Mouse (Mus musculus) forebrain, embryonic 16.5 days (tissue): ENCODE measurements around the gene Ccer2. TPM values are rescaled to one million over a fixed set of nuclear protein-coding genes. Genes with fewer than 3 reads are reported as not detected.

Experiments
- ATAC-seq: fragments of 200-750 bp; cut with Nextera tagmentation; 2 replicates; pipeline ENCODE4 v1.8.0; 2017; ENCODE audit warnings: mild to moderate bottlenecking, moderate library complexity
- H3K27ac ChIP-seq: fragments of 300-500 bp; sonication (generic); 2 replicates; pipeline ENCODE4 v1.5.1; 2014; ENCODE audit warnings: low read length, control low read depth
- H3K27me3 ChIP-seq: fragments of 300-500 bp; sonication (generic); replicated peaks from 2 replicates; pipeline ENCODE4 v1.6.1; 2014; ENCODE audit warnings: low read length; ENCODE audit not compliant: control insufficient read depth, insufficient read depth
- H3K36me3 ChIP-seq: fragments of 300-500 bp; sonication (generic); 2 replicates; pipeline ENCODE4 v1.6.1; 2014; ENCODE audit not compliant: control insufficient read depth, insufficient read depth
- H3K4me1 ChIP-seq: fragments of 300-500 bp; sonication (generic); replicated peaks from 2 replicates; pipeline ENCODE4 v1.6.1; 2014; ENCODE audit warnings: low read length; ENCODE audit not compliant: control insufficient read depth, insufficient read depth
- H3K4me2 ChIP-seq: fragments of 300-500 bp; sonication (generic); 2 replicates; pipeline ENCODE4 v1.6.1; 2014; ENCODE audit warnings: mild to moderate bottlenecking, low read length, control low read depth
- H3K4me3 ChIP-seq: fragments of 300-500 bp; sonication (generic); replicated peaks from 2 replicates; pipeline ENCODE4 v1.5.1; 2014; ENCODE audit warnings: mild to moderate bottlenecking, low read length, control low read depth
- H3K9ac ChIP-seq: fragments of 300-500 bp; sonication (generic); replicated peaks from 2 replicates; pipeline ENCODE4 v1.6.1; 2014; ENCODE audit warnings: low read depth, low read length, control low read depth
- H3K9me3 ChIP-seq: fragments of 300-500 bp; sonication (generic); 2 replicates; pipeline ENCODE4 v1.6.1; 2016; ENCODE audit warnings: low read length; ENCODE audit not compliant: control insufficient read depth
- WGBS: fragments of 180-500 bp; shearing (Covaris S2); extraction: QIAGEN DNeasy Blood & Tissue Kit; methylation state at CpG from one replicate; pipeline ENCODE4 v1.1.7; 2014; 5-methylcytosine and 5-hydroxymethylcytosine counted together
- polyA plus RNA-seq: library from polyadenylated mRNA; unstranded; fragments of >200 nt; fragmentation: Nextera tagmentation; extraction: Ambion mirVana; gene quantifications from 2 replicates; pipeline ENCODE4 v1.2.1, GENCODE M21; 2015

The Ccer2 gene
- polyA plus RNA-seq, 1 experiment from 2014 or later = not detected

GRCm38 (mm10) chr7:28720753-28721537, 35.0 kb upstream of the Ccer2 start:
- H3K4me2 ChIP-seq = no peak overlapping the region
- no peak for ATAC-seq
- no peaks in the 10 kb centered on the region for H3K9me3 ChIP-seq
- H3K4me3 ChIP-seq = no peak overlapping the region
- no peak overlapping the region for H3K9ac ChIP-seq
- WGBS = 82% methylated on average over 3 of the region's 3 CpGs
- peaks cover 10% of the 10 kb centered on the region for H3K4me1 ChIP-seq
- H3K27me3 ChIP-seq = no peaks in the 10 kb centered on the region
- no peaks in the 10 kb centered on the region for H3K36me3 ChIP-seq
- no peak overlapping the region for H3K27ac ChIP-seq

GRCm38 (mm10) chr7:28722079-28722478, 33.9 kb upstream of the Ccer2 start:
- WGBS = 97% methylated on average over 7 of the region's 7 CpGs
- ATAC-seq = no peak

GRCm38 (mm10) chr7:28724613-28725012, 31.4 kb upstream of the Ccer2 start:
- H3K4me3 ChIP-seq = no peak overlapping the region
- no peak overlapping the region for H3K4me2 ChIP-seq
- no peaks in the 10 kb centered on the region for H3K36me3 ChIP-seq
- no peak for ATAC-seq
- H3K4me1 ChIP-seq = no peaks in the 10 kb centered on the region; the same call in 1 of the 2 replicates
- 100% methylated on average over 2 of the region's 2 CpGs for WGBS
- no peaks in the 10 kb centered on the region for H3K9me3 ChIP-seq
- no peak overlapping the region for H3K27ac ChIP-seq
- H3K27me3 ChIP-seq = no peaks in the 10 kb centered on the region
- no peak overlapping the region for H3K9ac ChIP-seq

More at GRCm38 (mm10) chr7:28722079-28722478, 33.9 kb upstream of the Ccer2 start:
- Histone ChIP-seq H3K9me3 (no peaks in the 10 kb centered on the region), H3K27me3 (no peaks in the 10 kb centered on the region), H3K9ac (no peak overlapping the region), H3K36me3 (no peaks in the 10 kb centered on the region), H3K4me3 (no peak overlapping the region), H3K4me2 (no peak overlapping the region), H3K4me1 (no peaks in the 10 kb centered on the region; the same call in 1 of the 2 replicates), H3K27ac (no peak overlapping the region)

DNA sequence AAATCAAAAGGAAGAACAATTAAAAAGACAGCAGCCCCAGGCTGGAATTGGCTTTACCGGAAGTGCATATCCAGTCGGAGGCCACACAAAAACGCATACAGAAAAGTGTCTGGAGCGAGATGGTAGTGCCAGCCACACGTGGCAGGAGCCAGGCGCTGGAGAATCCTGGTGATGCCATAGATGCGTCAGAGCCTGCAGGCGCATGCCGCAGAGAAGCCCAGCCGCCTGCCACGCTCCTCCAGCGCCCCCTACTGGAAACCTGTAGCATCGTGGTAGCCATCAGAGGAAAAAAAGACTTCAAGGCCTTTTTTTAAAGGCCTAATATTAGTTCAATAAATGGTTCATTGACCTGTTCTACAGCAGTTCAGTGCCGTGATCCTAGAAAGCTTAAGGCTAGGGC, 29.4 kb upstream of the Ccer2 start:
- no peak overlapping the region; the same call in 1 of the 2 replicates for H3K4me3 ChIP-seq
- H3K4me1 ChIP-seq = no peaks in the 10 kb centered on the region; the same call in 1 of the 2 replicates
- H3K27ac ChIP-seq = no peak overlapping the region
- H3K27me3 ChIP-seq = no peaks in the 10 kb centered on the region
- no peak overlapping the region for H3K9ac ChIP-seq
- peak; percentile 78 for ATAC-seq
- no peaks in the 10 kb centered on the region for H3K36me3 ChIP-seq
- peak overlapping the region; percentile 42 for H3K4me2 ChIP-seq
- peaks cover 5% of the 10 kb centered on the region for H3K9me3 ChIP-seq
- WGBS = 6% methylated on average over 14 of the region's 14 CpGs

DNA sequence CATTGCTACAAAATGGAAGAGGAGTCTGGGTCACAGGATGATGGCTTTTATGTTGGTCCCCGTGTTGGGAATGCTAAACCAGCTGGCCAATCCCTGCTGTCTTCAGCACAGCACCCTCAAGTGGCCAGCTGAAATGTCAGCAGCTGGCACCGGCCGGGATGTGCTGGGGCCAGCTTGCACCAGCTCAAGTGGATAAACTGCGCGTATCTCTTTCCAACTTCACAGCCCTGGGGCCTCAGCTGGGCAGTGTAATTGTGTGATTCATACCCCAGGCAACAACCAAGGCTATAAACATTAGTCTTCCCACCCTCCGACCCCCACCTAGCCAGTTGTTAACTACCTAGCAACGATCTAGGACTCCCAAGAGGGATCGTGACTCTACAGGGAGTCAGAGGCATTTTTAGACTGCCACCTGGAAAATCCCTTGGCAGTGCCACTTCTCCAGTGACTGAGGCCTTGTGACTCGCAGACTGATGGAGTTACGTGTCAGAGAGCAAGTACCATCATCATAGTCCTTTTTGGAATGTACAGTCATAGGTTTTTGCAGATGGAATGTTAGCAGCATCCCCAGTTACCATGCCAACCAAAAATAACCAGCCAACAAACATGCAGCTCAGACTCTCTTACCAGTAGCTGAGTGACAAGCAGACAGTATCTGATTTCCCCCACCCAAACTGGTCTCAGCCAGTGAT, 28.2 kb upstream of the Ccer2 start:
- Histone ChIP-seq H3K4me3 (no peak overlapping the region), H3K4me2 (no peak overlapping the region), H3K27ac (no peak overlapping the region), H3K27me3 (no peaks in the 10 kb centered on the region), H3K4me1 (peaks cover 2% of the 10 kb centered on the region; the same call in 1 of the 2 replicates), H3K36me3 (no peaks in the 10 kb centered on the region), H3K9me3 (peaks cover 5% of the 10 kb centered on the region), H3K9ac (no peak overlapping the region)
- no peak for ATAC-seq
- WGBS = 59% methylated on average over 10 of the region's 10 CpGs

DNA sequence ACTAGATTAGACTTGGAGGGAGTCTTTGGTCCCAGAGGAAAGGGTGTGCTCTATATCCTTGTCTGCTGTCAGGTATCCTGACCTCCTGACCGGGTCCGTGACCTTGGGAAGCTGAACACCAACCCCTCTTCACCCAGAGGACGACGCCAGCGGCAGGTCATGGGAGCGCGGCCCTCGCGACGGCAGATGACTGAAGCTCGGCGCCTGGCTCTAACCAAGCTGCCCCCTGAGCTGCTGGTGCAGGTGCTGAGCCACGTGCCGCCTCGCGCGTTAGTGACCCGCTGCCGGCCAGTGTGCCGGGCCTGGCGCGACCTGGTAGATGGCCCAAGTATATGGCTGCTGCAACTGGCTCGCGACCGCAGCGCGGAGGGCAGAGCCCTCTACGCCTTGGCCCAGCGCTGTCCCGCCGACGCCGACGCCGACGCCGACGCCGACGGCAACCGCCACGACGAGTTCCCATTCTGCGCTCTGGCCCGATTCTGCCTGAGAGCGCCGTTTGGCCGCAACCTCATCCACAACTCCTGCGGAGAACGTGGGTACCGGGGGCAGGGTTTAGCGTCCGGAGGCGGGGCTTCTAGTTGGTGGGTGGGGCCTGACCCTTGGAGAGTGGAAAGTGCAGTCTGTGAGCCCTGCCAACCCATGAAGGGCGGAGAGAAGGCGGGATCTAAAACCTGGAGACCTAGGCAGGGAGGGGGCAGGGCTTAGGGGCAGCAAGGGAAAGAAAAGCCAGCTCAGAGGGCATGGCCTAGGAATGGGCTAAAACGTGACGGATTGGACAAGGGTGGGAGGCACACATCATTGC, 23.4 kb upstream of the Ccer2 start:
- Histone ChIP-seq H3K27ac (no peak overlapping the region), H3K4me1 (peaks cover 3% of the 10 kb centered on the region)
- WGBS = 2% methylated on average over 58 of the region's 58 CpGs

DNA sequence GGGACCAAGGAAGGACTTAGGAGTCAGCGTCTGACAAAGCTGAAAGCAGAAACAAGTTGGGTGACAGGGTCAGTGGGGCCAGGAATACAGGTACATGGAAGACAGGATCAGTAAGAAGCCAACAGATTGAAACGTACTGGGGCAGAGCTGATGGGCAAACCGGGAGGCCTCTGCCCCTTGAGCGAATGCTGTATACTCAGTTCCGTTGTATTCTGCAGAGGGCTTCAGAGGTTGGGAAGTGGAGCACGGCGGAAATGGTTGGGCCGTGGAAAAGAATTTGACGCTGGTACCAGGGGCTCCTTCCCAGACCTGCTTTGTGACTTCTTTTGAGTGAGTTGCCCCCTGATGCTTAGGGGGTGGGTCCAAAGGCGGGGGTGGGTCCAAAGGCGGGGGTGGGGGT, 22.8 kb upstream of the Ccer2 start:
- H3K36me3 ChIP-seq = 0 out of 2 replicates have a peak, but pooled peaks cover 5% of the 10 kb centered on the region
- H3K9ac ChIP-seq = peak overlapping the region; percentile 46
- 6% methylated on average over 11 of the region's 11 CpGs for WGBS
- peak overlapping the region; percentile 74 for H3K4me2 ChIP-seq
- 0 out of 2 replicates have a peak, but pooled peaks have one; percentile 7 for ATAC-seq
- peak overlapping the region; percentile 51 for H3K4me3 ChIP-seq
- H3K27me3 ChIP-seq = no peaks in the 10 kb centered on the region
- H3K9me3 ChIP-seq = peaks cover 5% of the 10 kb centered on the region
- peaks cover 3% of the 10 kb centered on the region for H3K4me1 ChIP-seq
- no peak overlapping the region for H3K27ac ChIP-seq

More for the DNA sequence above, 23.4 kb upstream of the Ccer2 start:
- Histone ChIP-seq H3K4me2 (peak overlapping the region; percentile 74), H3K9ac (peak overlapping the region; percentile 46), H3K36me3 (0 out of 2 replicates have a peak, but pooled peaks cover 5% of the 10 kb centered on the region), H3K9me3 (peaks cover 5% of the 10 kb centered on the region), H3K27me3 (no peaks in the 10 kb centered on the region), H3K4me3 (peak overlapping the region; percentile 51)
- peak; percentile 89 for ATAC-seq

- no peak overlapping the region for H3K9ac ChIP-seq
- no peak for ATAC-seq
- WGBS = 77% methylated on average over 6 of the region's 6 CpGs
- H3K36me3 ChIP-seq = 0 out of 2 replicates have a peak, but pooled peaks cover 5% of the 10 kb centered on the region
- H3K4me1 ChIP-seq = peaks cover 4% of the 10 kb centered on the region
- peaks cover 5% of the 10 kb centered on the region for H3K9me3 ChIP-seq
- H3K4me2 ChIP-seq = no peak overlapping the region
- no peak overlapping the region for H3K27ac ChIP-seq
- H3K27me3 ChIP-seq = no peaks in the 10 kb centered on the region
- H3K4me3 ChIP-seq = no peak overlapping the region
Observed at GRCm38 (mm10) chr7:28735701-28736100, 20.3 kb upstream of the Ccer2 start.

GRCm38 (mm10) chr7:28739829-28740228, 16.1 kb upstream of the Ccer2 start:
- Histone ChIP-seq H3K36me3 (0 out of 2 replicates have a peak, but pooled peaks cover 5% of the 10 kb centered on the region), H3K27me3 (no peaks in the 10 kb centered on the region), H3K9ac (no peak overlapping the region), H3K9me3 (no peaks in the 10 kb centered on the region), H3K27ac (no peak overlapping the region), H3K4me3 (no peak overlapping the region), H3K4me2 (no peak overlapping the region), H3K4me1 (peaks cover 14% of the 10 kb centered on the region)
- no peak for ATAC-seq
- WGBS = 94% methylated on average over 21 of the region's 21 CpGs
